Mouse (Mus musculus): Measurements from ENCODE around the gene Pold2. TPM values are rescaled to one million over a fixed set of nuclear protein-coding genes. Genes with fewer than 3 reads are reported as not detected.

Gene Pold2
- polyA plus RNA-seq, 1 experiment from 2014 or later = 102 TPM

- Histone ChIP-seq H3K27me3 (replicated peaks) (no peaks in the 10 kb centered on the region), H3K36me3 (no peaks in the 10 kb centered on the region), H3K4me3 (no peak overlapping the region), H3K9ac (no peak overlapping the region), H3K4me1 (replicated peaks) (peaks cover 8% of the 10 kb centered on the region), H3K27ac (ENCODE audit: poor library complexity, severe bottlenecking) (no peak overlapping the region), H3K4me2 (no peak overlapping the region), H3K9me3 (replicated peaks) (no peaks in the 10 kb centered on the region)
- ATAC-seq (ENCODE audit: insufficient number of reproducible peaks, low FRiP score) = no peak
- 21% methylated on average over 5 of the region's 5 CpGs for WGBS
Measured at GRCm38 (mm10) chr11:5912635-5913034, 34.5 kb upstream of the Pold2 start.

- 0 out of 2 replicates have a peak, but pooled peaks cover 3% of the 10 kb centered on the region for H3K27me3 ChIP-seq (replicated peaks)
- H3K9me3 ChIP-seq (replicated peaks) = no peaks in the 10 kb centered on the region
- no peak overlapping the region for H3K27ac ChIP-seq (ENCODE audit: poor library complexity, severe bottlenecking)
- ATAC-seq (ENCODE audit: insufficient number of reproducible peaks, low FRiP score) = no peak
- H3K4me3 ChIP-seq = no peak overlapping the region
- H3K36me3 ChIP-seq = no peaks in the 10 kb centered on the region
- WGBS = 73% methylated on average over 4 of the region's 4 CpGs
- H3K9ac ChIP-seq = no peak overlapping the region
- H3K4me2 ChIP-seq = no peak overlapping the region
- H3K4me1 ChIP-seq (replicated peaks) = no peaks in the 10 kb centered on the region; the same call in 1 of the 2 replicates
Measured at GRCm38 (mm10) chr11:5908642-5909041, 30.6 kb upstream of the Pold2 start.

- WGBS = 59% methylated on average over 5 of the region's 5 CpGs
- no peaks in the 10 kb centered on the region for H3K9me3 ChIP-seq (replicated peaks)
- ATAC-seq (ENCODE audit: insufficient number of reproducible peaks, low FRiP score) = no peak
Measured at GRCm38 (mm10) chr11:5907096-5907495, 29.0 kb upstream of the Pold2 start.

GRCm38 (mm10) chr11:5905778-5906518 is 27.9 kb upstream of the Pold2 start:
- Histone ChIP-seq H3K27me3 (replicated peaks) (peaks cover 14% of the 10 kb centered on the region), H3K4me3 (no peak overlapping the region), H3K9me3 (replicated peaks) (no peaks in the 10 kb centered on the region), H3K9ac (no peak overlapping the region), H3K36me3 (no peaks in the 10 kb centered on the region), H3K4me1 (replicated peaks) (peaks cover 17% of the 10 kb centered on the region), H3K4me2 (no peak overlapping the region), H3K27ac (ENCODE audit: poor library complexity, severe bottlenecking) (no peak overlapping the region)
- no peak for ATAC-seq (ENCODE audit: insufficient number of reproducible peaks, low FRiP score)
- WGBS = 81% methylated on average over 10 of the region's 10 CpGs

More at GRCm38 (mm10) chr11:5907096-5907495, 29.0 kb upstream of the Pold2 start:
- Histone ChIP-seq H3K36me3 (no peaks in the 10 kb centered on the region), H3K4me1 (replicated peaks) (peaks cover 6% of the 10 kb centered on the region), H3K4me3 (no peak overlapping the region), H3K9ac (no peak overlapping the region), H3K4me2 (no peak overlapping the region), H3K27me3 (replicated peaks) (peaks cover 11% of the 10 kb centered on the region), H3K27ac (ENCODE audit: poor library complexity, severe bottlenecking) (no peak overlapping the region)

- 86% methylated on average over 6 of the region's 6 CpGs for WGBS
- Histone ChIP-seq H3K4me2 (no peak overlapping the region), H3K27me3 (replicated peaks) (peaks cover 22% of the 10 kb centered on the region), H3K9ac (no peak overlapping the region), H3K9me3 (replicated peaks) (no peaks in the 10 kb centered on the region), H3K4me1 (replicated peaks) (peaks cover 25% of the 10 kb centered on the region), H3K4me3 (no peak overlapping the region), H3K36me3 (no peaks in the 10 kb centered on the region), H3K27ac (ENCODE audit: poor library complexity, severe bottlenecking) (no peak overlapping the region)
- no peak for ATAC-seq (ENCODE audit: insufficient number of reproducible peaks, low FRiP score)
Measured at GRCm38 (mm10) chr11:5904871-5905270, 26.8 kb upstream of the Pold2 start.

GRCm38 (mm10) chr11:5904357-5904756 is 26.3 kb upstream of the Pold2 start:
- Histone ChIP-seq H3K36me3 (no peaks in the 10 kb centered on the region), H3K4me1 (replicated peaks) (peaks cover 25% of the 10 kb centered on the region), H3K4me3 (no peak overlapping the region), H3K4me2 (no peak overlapping the region), H3K27me3 (replicated peaks) (peaks cover 22% of the 10 kb centered on the region), H3K9ac (no peak overlapping the region), H3K9me3 (replicated peaks) (no peaks in the 10 kb centered on the region), H3K27ac (ENCODE audit: poor library complexity, severe bottlenecking) (no peak overlapping the region)
- no peak for ATAC-seq (ENCODE audit: insufficient number of reproducible peaks, low FRiP score)
- WGBS = 89% methylated on average over 19 of the region's 19 CpGs

GRCm38 (mm10) chr11:5903844-5904243 is 25.8 kb upstream of the Pold2 start:
- H3K36me3 ChIP-seq = no peaks in the 10 kb centered on the region
- H3K4me1 ChIP-seq (replicated peaks) = peaks cover 27% of the 10 kb centered on the region
- no peak overlapping the region for H3K27ac ChIP-seq (ENCODE audit: poor library complexity, severe bottlenecking)
- H3K9ac ChIP-seq = no peak overlapping the region
- peaks cover 22% of the 10 kb centered on the region for H3K27me3 ChIP-seq (replicated peaks)
- no peak overlapping the region for H3K4me2 ChIP-seq
- H3K9me3 ChIP-seq (replicated peaks) = no peaks in the 10 kb centered on the region
- no peak overlapping the region for H3K4me3 ChIP-seq
- no peak for ATAC-seq (ENCODE audit: insufficient number of reproducible peaks, low FRiP score)
- WGBS = 75% methylated on average over 2 of the region's 2 CpGs

GRCm38 (mm10) chr11:5902390-5902789 is 24.3 kb upstream of the Pold2 start:
- WGBS = 18% methylated on average over 6 of the region's 6 CpGs
- peak overlapping the region; percentile 63 for H3K4me2 ChIP-seq
- ATAC-seq (ENCODE audit: insufficient number of reproducible peaks, low FRiP score) = no peak
- peak overlapping the region; percentile 34; the same call in 1 of the 2 replicates for H3K4me3 ChIP-seq
- H3K9me3 ChIP-seq (replicated peaks) = no peaks in the 10 kb centered on the region
- H3K4me1 ChIP-seq (replicated peaks) = peaks cover 39% of the 10 kb centered on the region
- peak overlapping the region; percentile 61; the same call in 1 of the 2 replicates for H3K27ac ChIP-seq (ENCODE audit: poor library complexity, severe bottlenecking)
- H3K36me3 ChIP-seq = no peaks in the 10 kb centered on the region
- H3K27me3 ChIP-seq (replicated peaks) = peaks cover 22% of the 10 kb centered on the region
- peak overlapping the region; percentile 60; the same call in 1 of the 2 replicates for H3K9ac ChIP-seq

- Histone ChIP-seq H3K4me3 (peak overlapping the region; percentile 34), H3K4me1 (replicated peaks) (peaks cover 44% of the 10 kb centered on the region), H3K36me3 (0 out of 2 replicates have a peak, but pooled peaks cover 4% of the 10 kb centered on the region), H3K9ac (peak overlapping the region; percentile 60), H3K4me2 (peak overlapping the region; percentile 63), H3K27me3 (replicated peaks) (peaks cover 22% of the 10 kb centered on the region), H3K27ac (ENCODE audit: poor library complexity, severe bottlenecking) (peak overlapping the region; percentile 61), H3K9me3 (replicated peaks) (no peaks in the 10 kb centered on the region)
- 1% methylated on average over 32 of the region's 32 CpGs for WGBS
- 0 out of 2 replicates have a peak, but pooled peaks have one; percentile 26 for ATAC-seq (ENCODE audit: insufficient number of reproducible peaks, low FRiP score)
Measured at GRCm38 (mm10) chr11:5901950-5902349, 23.9 kb upstream of the Pold2 start.

GRCm38 (mm10) chr11:5901320-5901719 is 23.2 kb upstream of the Pold2 start:
- 0 out of 2 replicates have a peak, but pooled peaks cover 10% of the 10 kb centered on the region for H3K36me3 ChIP-seq
- peak overlapping the region; percentile 34 for H3K4me3 ChIP-seq
- 29% methylated on average over 3 of the region's 3 CpGs for WGBS
- peaks cover 50% of the 10 kb centered on the region for H3K4me1 ChIP-seq (replicated peaks)
- peak overlapping the region; percentile 61 for H3K27ac ChIP-seq (ENCODE audit: poor library complexity, severe bottlenecking)
- H3K4me2 ChIP-seq = peak overlapping the region; percentile 63
- H3K27me3 ChIP-seq (replicated peaks) = peaks cover 22% of the 10 kb centered on the region
- no peak for ATAC-seq (ENCODE audit: insufficient number of reproducible peaks, low FRiP score)
- H3K9ac ChIP-seq = peak overlapping the region; percentile 60
- no peaks in the 10 kb centered on the region for H3K9me3 ChIP-seq (replicated peaks)

- peak overlapping the region; percentile 92 for H3K27ac ChIP-seq (ENCODE audit: poor library complexity, severe bottlenecking)
- peaks cover 61% of the 10 kb centered on the region for H3K4me1 ChIP-seq (replicated peaks)
- no peaks in the 10 kb centered on the region for H3K9me3 ChIP-seq (replicated peaks)
- no peak overlapping the region for H3K4me3 ChIP-seq
- 0 out of 2 replicates have a peak, but pooled peaks cover 13% of the 10 kb centered on the region for H3K36me3 ChIP-seq
- H3K27me3 ChIP-seq (replicated peaks) = peaks cover 22% of the 10 kb centered on the region
- ATAC-seq (ENCODE audit: insufficient number of reproducible peaks, low FRiP score) = no peak
- no peak overlapping the region for H3K9ac ChIP-seq
- H3K4me2 ChIP-seq = no peak overlapping the region
- WGBS = 82% methylated on average over 10 of the region's 10 CpGs
Measured at GRCm38 (mm10) chr11:5899286-5899685, 21.2 kb upstream of the Pold2 start.
